Mouse (Mus musculus) bone marrow, adult 2 months (tissue): Measurements from ENCODE around the gene E2f4. TPM values are rescaled to one million over a fixed set of nuclear protein-coding genes. Genes with fewer than 3 reads are reported as not detected.

Experiments
- H3K27ac ChIP-seq: fragments of 200-500 bp; 2 replicates; pipeline ENCODE4 v1.5.1; 2012; ENCODE audit warnings: low read depth, mild to moderate bottlenecking, control low read depth, inconsistent platforms, low read length; ENCODE audit not compliant: control insufficient read depth, poor library complexity, insufficient read depth
- H3K4me1 ChIP-seq: fragments of 200-500 bp; 2 replicates; pipeline ENCODE4 v1.6.1; 2011; ENCODE audit warnings: low read length; ENCODE audit not compliant: control insufficient read depth, insufficient read depth
- H3K4me3 ChIP-seq: fragments of 200-500 bp; replicated peaks from 2 replicates; pipeline ENCODE3; 2011; ENCODE audit warnings: mild to moderate bottlenecking, low read depth, low read length, control low read depth; ENCODE audit not compliant: control insufficient read depth
- CTCF ChIP-seq: fragments of 200-500 bp; IDR thresholded peaks from 2 replicates; pipeline ENCODE4 v1.5.1; 2011; ENCODE audit warnings: low read length, control low read depth; ENCODE audit not compliant: control insufficient read depth, insufficient read depth
- POLR2A ChIP-seq: fragments of 200-500 bp; IDR thresholded peaks from 2 replicates; pipeline ENCODE4 v1.6.1; 2011; ENCODE audit warnings: low read depth, mild to moderate bottlenecking, control low read depth, low read length, borderline replicate concordance; ENCODE audit not compliant: control insufficient read depth
- WGBS: fragments of 180-500 bp; shearing (Covaris S2); methylation state at CpG from one replicate; pipeline ENCODE4 v1.1.7; 2018; 5-methylcytosine and 5-hydroxymethylcytosine counted together
- polyA plus RNA-seq: library from polyadenylated mRNA; stranded (reverse); fragments of >200 nt; gene quantifications from 2 replicates; pipeline ENCODE4 v1.2.4, GENCODE M21; 2011; ENCODE audit warnings: low replicate concordance; ENCODE audit not compliant: missing spikeins, insufficient read depth, insufficient read length

E2f4 gene
- polyA plus RNA-seq, 1 experiment, result 115 TPM

DNA sequence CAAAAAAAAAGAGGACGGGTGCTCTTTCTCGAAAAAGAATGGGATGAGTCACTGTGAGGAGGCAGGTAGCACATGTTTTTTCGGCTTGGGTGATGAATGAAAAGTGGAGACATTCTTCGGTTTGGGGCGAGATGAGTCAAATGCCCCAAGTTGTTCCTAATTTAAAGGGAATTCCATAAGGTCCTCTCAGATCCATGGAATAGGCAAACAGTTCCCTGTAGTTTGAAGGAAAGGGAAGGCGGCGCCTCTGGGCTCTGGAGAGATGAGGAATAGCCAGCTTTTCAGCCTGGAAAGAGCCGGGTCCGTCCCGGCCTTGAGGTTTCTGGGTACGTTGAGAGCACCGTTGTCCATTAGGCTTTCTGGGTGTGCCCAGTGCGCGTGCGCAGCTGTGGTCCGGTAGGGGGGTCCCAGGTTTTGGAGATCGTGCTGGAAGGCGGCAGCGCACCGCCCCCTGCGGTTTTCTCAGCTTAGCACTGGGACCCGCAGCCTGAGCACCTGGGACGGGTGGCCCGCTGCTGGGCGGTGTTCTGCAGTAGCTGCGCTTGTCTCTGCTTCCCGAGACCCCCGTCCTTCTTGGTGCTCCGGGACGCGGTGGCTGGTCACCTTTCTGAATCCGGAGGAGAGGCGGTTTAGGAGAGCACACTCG, 51.1 kb downstream of the E2f4 start, which contains the start of gene Slc9a5:
Slc9a5 (plus strand) TSS at position 394 of the 646 bp plus-strand sequence.
- H3K4me1 ChIP-seq, result no peaks in the 10 kb centered on the region; the same call in 1 of the 2 replicates
- peak within 1 kb of the TSS; percentile 91 for H3K4me3 ChIP-seq
- WGBS, result under 1% methylated on average over 34 of the region's 34 CpGs

DNA sequence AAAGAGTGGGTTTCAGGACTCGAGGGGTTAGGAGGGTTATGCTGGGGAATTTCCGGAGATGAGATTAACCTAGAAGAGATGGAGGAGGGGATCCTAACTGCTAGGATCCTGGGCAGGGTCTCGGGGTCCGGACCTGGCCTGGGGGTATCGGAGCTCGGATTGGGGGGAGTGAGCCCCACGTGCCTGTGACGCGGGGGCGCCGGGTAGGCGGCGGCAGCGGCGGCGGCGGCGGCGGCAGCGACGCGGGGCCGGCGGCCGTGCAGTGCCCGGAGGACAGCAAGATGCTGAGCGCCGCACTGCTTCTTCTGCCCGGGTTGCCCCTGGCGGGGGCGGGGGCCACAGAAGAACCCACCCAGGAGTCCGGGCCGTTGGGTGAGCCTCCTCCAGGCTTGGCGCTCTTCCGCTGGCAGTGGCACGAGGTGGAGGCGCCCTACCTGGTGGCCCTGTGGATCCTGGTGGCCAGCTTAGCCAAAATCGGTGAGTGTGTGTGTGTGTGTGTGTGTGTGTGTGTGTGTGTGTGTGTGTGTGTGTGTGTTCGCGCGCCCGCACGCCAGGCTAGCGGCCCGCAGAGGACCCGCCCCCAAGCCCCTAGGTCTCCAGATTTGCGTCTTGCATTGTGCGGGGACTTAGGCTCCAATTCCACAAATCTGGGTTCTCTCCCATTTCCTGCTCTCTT, 51.8 kb downstream of the E2f4 start:
- no peak overlapping the region for H3K27ac ChIP-seq

More for the DNA sequence above, 51.1 kb downstream of the E2f4 start, which contains the start of gene Slc9a5:
- peak within 1 kb of the TSS; percentile 83 for H3K27ac ChIP-seq
- TF ChIP-seq POLR2A, result no peak
- TF ChIP-seq CTCF, result no peak

DNA sequence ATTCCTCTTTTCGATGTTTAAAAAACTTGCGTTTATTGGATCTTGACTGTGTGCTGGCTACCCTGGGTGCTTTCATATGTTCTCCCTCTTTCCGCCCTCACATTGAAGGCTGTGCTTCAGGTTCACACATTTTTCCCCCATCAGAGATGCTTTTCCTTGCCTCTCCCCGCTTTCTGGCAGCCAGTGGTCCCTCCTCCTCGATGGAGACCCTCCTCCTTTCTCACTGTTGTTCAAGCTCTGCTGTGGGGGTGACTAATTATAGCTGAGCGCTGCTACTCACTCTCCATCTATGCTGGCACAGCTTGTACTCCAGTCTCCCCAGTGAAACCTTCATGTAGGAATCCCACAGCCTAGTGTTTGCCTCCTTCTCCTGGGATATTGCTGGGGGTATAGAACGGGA, 52.7 kb downstream of the E2f4 start:
- TF ChIP-seq POLR2A (no peak), CTCF (no peak)
- 71% methylated on average over 7 of the region's 7 CpGs for WGBS
- no peak overlapping the region for H3K27ac ChIP-seq
- no peak overlapping the region for H3K4me3 ChIP-seq
- H3K4me1 ChIP-seq, result peaks cover 2% of the 10 kb centered on the region; the same call in 1 of the 2 replicates

More for the DNA sequence above, 51.8 kb downstream of the E2f4 start:
- TF ChIP-seq POLR2A, result no peak
- no peak for TF ChIP-seq CTCF
- peak overlapping the region; percentile 46 for H3K4me3 ChIP-seq
- no peaks in the 10 kb centered on the region; the same call in 1 of the 2 replicates for H3K4me1 ChIP-seq
- WGBS, result 1% methylated on average over 43 of the region's 48 CpGs

- WGBS, result 83% methylated on average over 8 of the region's 8 CpGs
- Histone ChIP-seq H3K27ac (no peak overlapping the region), H3K4me3 (no peak overlapping the region), H3K4me1 (peaks cover 5% of the 10 kb centered on the region; the same call in 1 of the 2 replicates)
- TF ChIP-seq POLR2A (no peak), CTCF (no peak)
Observed at GRCm38 (mm10) chr8:105353583-105354135, 56.2 kb downstream of the E2f4 start.

GRCm38 (mm10) chr8:105354549-105354948, 57.1 kb downstream of the E2f4 start:
- 0 out of 2 replicates have a peak overlapping the region, but pooled peaks have one; percentile 19 for H3K27ac ChIP-seq
- no peak overlapping the region for H3K4me3 ChIP-seq
- TF ChIP-seq POLR2A (no peak), CTCF (no peak)
- peaks cover 5% of the 10 kb centered on the region; the same call in 1 of the 2 replicates for H3K4me1 ChIP-seq
- 90% methylated on average over 4 of the region's 4 CpGs for WGBS

Other genes with a start within 250 kb of the E2f4 start
- 2.3 and 7.1 TPM in 2 replicates for gene Ces3a, start 249.1 kb upstream of the E2f4 start, polyA plus RNA-seq
- gene Ces3b, start 213.9 kb upstream of the E2f4 start, polyA plus RNA-seq, result 0.95 and 1.3 TPM in 2 replicates
- gene Ces4a, start 165.9 kb upstream of the E2f4 start, polyA plus RNA-seq, result not detected in 2 replicates
- gene Cbfb, start 127.0 kb upstream of the E2f4 start, polyA plus RNA-seq, result 9.7 and 36.4 TPM in 2 replicates
- gene D230025D16Rik, start 72.5 kb upstream of the E2f4 start, polyA plus RNA-seq, result 5.0 and 17.2 TPM in 2 replicates
- 0.82 TPM in 1 of 2 replicates, not detected in the other for gene B3gnt9, start 42.5 kb upstream of the E2f4 start, polyA plus RNA-seq
- gene Tradd, start 33.1 kb upstream of the E2f4 start, polyA plus RNA-seq, result 11.3 and 12.0 TPM in 2 replicates
- 0.50 and 3.7 TPM in 2 replicates for gene Fbxl8, start 33.0 kb upstream of the E2f4 start, polyA plus RNA-seq
- 0.95 TPM in 1 of 2 replicates, not detected in the other for gene Hsf4, start 27.9 kb upstream of the E2f4 start, polyA plus RNA-seq
- gene Nol3, start 21.5 kb upstream of the E2f4 start, polyA plus RNA-seq, result 0.70 TPM in 1 of 2 replicates, not detected in the other
- gene 4931428F04Rik, start 7.8 kb upstream of the E2f4 start, polyA plus RNA-seq, result 1.5 and 2.2 TPM in 2 replicates
- 5.7 and 10.4 TPM in 2 replicates for gene Exoc3l, start 1.6 kb upstream of the E2f4 start, polyA plus RNA-seq
- gene Elmo3, start 7.9 kb downstream of the E2f4 start, polyA plus RNA-seq, result 8.2 and 11.5 TPM in 2 replicates
- gene Lrrc29, start 28.6 kb downstream of the E2f4 start, polyA plus RNA-seq, result 7.8 and 19.9 TPM in 2 replicates
- gene Tmem208, start 28.7 kb downstream of the E2f4 start, polyA plus RNA-seq, result 81.6 and 140 TPM in 2 replicates
- 24.6 and 66.3 TPM in 2 replicates for gene Fhod1, start 50.3 kb downstream of the E2f4 start, polyA plus RNA-seq
- gene Slc9a5, start 51.2 kb downstream of the E2f4 start, polyA plus RNA-seq, result 3.7 and 7.8 TPM in 2 replicates
- not detected in 2 replicates for gene Plekhg4, start 75.6 kb downstream of the E2f4 start, polyA plus RNA-seq
- gene Kctd19, start 115.8 kb downstream of the E2f4 start, polyA plus RNA-seq, result not detected in 2 replicates
- 1.1 and 3.0 TPM in 2 replicates for gene Lrrc36, start 115.9 kb downstream of the E2f4 start, polyA plus RNA-seq
- 3.3 and 3.5 TPM in 2 replicates for gene Tppp3, start 173.9 kb downstream of the E2f4 start, polyA plus RNA-seq
- 7.3 and 10.1 TPM in 2 replicates for gene Zdhhc1, start 199.2 kb downstream of the E2f4 start, polyA plus RNA-seq
- gene Hsd11b2, start 221.1 kb downstream of the E2f4 start, polyA plus RNA-seq, result 0.82 TPM in 1 of 2 replicates, not detected in the other